Mouse (Mus musculus) forebrain, postnatal 0 days (tissue): ENCODE data around the gene Rest. TPM values are rescaled to one million over a fixed set of nuclear protein-coding genes. Genes with fewer than 3 reads are reported as not detected.

ENCODE experiments used
- ATAC-seq: fragments of 200-750 bp; cut with Nextera tagmentation; 2 replicates; pipeline ENCODE4 v1.8.0; 2017; ENCODE audit warnings: mild to moderate bottlenecking, moderate library complexity
- DNase-seq: peaks from one replicate; pipeline ENCODE4 v3.0.0-alpha.2; 2015
- H3K27ac ChIP-seq: fragments of 300-500 bp; sonication (generic); 2 replicates; pipeline ENCODE4 v1.5.1; 2014; ENCODE audit warnings: low read depth, mild to moderate bottlenecking, antibody characterized with exemption, low read length, moderate library complexity, mixed read lengths
- H3K27me3 ChIP-seq: fragments of 300-500 bp; sonication (generic); 2 replicates; pipeline ENCODE4 v1.6.1; 2014; ENCODE audit warnings: mild to moderate bottlenecking, low read length, mixed read lengths; ENCODE audit not compliant: insufficient read depth
- H3K36me3 ChIP-seq: fragments of 300-500 bp; sonication (generic); 2 replicates; pipeline ENCODE4 v1.6.1; 2014; ENCODE audit warnings: mild to moderate bottlenecking, moderate library complexity; ENCODE audit not compliant: insufficient read depth
- H3K4me1 ChIP-seq: fragments of 300-500 bp; sonication (generic); 2 replicates; pipeline ENCODE4 v1.6.1; 2014; ENCODE audit warnings: antibody characterized with exemption; ENCODE audit not compliant: insufficient read depth
- H3K4me2 ChIP-seq: fragments of 300-500 bp; sonication (generic); 2 replicates; pipeline ENCODE4 v1.6.1; 2014; ENCODE audit warnings: low read depth, mild to moderate bottlenecking, moderate library complexity
- H3K4me3 ChIP-seq: fragments of 300-500 bp; sonication (generic); 2 replicates; pipeline ENCODE4 v1.5.1; 2014; ENCODE audit warnings: low read depth, low read length, mixed read lengths
- H3K9ac ChIP-seq: fragments of 300-500 bp; sonication (generic); 2 replicates; pipeline ENCODE4 v1.6.1; 2014; ENCODE audit warnings: mild to moderate bottlenecking
- H3K9me3 ChIP-seq: fragments of 300-500 bp; sonication (generic); 2 replicates; pipeline ENCODE4 v1.6.1; 2016; ENCODE audit warnings: low read length
- CTCF ChIP-seq: sonication (generic); IDR thresholded peaks from 2 replicates; pipeline ENCODE4 v1.5.1; 2016; ENCODE audit warnings: antibody characterized with exemption, control low read depth, low read depth
- WGBS: fragments of 180-500 bp; shearing (Covaris S2); extraction: QIAGEN DNeasy Blood & Tissue Kit; methylation state at CpG from one replicate; pipeline ENCODE4 v1.1.7; 2014; 5-methylcytosine and 5-hydroxymethylcytosine counted together
- polyA plus RNA-seq: library from polyadenylated mRNA; unstranded; fragments of >200 nt; fragmentation: Nextera tagmentation; extraction: Ambion mirVana; gene quantifications from 2 replicates; pipeline ENCODE4 v1.2.1, GENCODE M21; 2015
- total RNA-seq: library from RNA; depleted of rRNA; stranded (reverse); fragments of >200 nt; gene quantifications from 2 replicates; pipeline ENCODE4 v1.2.3, GENCODE M21; 2014

Rest gene
- total and polyA plus RNA-seq, 2 experiments from 2014 or later: 3.1 to 8.3 TPM

GRCm38 (mm10) chr5:77269399-77269798 lies 4.1 kb downstream of the Rest start:
- TF ChIP-seq CTCF: peak; percentile 40
- DNase-seq (no peak), ATAC-seq (no peak)
- Histone ChIP-seq H3K9me3 (no peaks in the 10 kb centered on the region), H3K36me3 (peaks cover 3% of the 10 kb centered on the region; the same call in 1 of the 2 replicates), H3K27ac (no peak overlapping the region), H3K27me3 (no peaks in the 10 kb centered on the region), H3K4me3 (no peak overlapping the region), H3K4me2 (no peak overlapping the region), H3K4me1 (0 out of 2 replicates have a peak, but pooled peaks cover 3% of the 10 kb centered on the region), H3K9ac (no peak overlapping the region)
- whole genome bisulfite sequencing: 77% methylated on average over 8 of the region's 8 CpGs

- Histone ChIP-seq H3K4me2 (no peak overlapping the region), H3K27ac (no peak overlapping the region), H3K9me3 (no peaks in the 10 kb centered on the region), H3K36me3 (peaks cover 5% of the 10 kb centered on the region; the same call in 1 of the 2 replicates), H3K27me3 (no peaks in the 10 kb centered on the region), H3K9ac (no peak overlapping the region), H3K4me1 (no peaks in the 10 kb centered on the region), H3K4me3 (no peak overlapping the region)
- ATAC-seq: no peak
- WGBS: 84% methylated on average over 7 of the region's 7 CpGs
- no peak for DNase-seq
- TF ChIP-seq CTCF: no peak
Measured at GRCm38 (mm10) chr5:77273151-77273550, 7.9 kb downstream of the Rest start.

GRCm38 (mm10) chr5:77275950-77276349 lies 10.7 kb downstream of the Rest start:
- ATAC-seq (no peak), DNase-seq (peak; percentile 21)
- Histone ChIP-seq H3K27me3 (no peaks in the 10 kb centered on the region), H3K4me2 (no peak overlapping the region), H3K4me3 (no peak overlapping the region), H3K4me1 (no peaks in the 10 kb centered on the region), H3K36me3 (peaks cover 7% of the 10 kb centered on the region), H3K27ac (no peak overlapping the region), H3K9me3 (no peaks in the 10 kb centered on the region), H3K9ac (no peak overlapping the region)
- peak; percentile 63 for TF ChIP-seq CTCF
- 91% methylated on average over 5 of the region's 5 CpGs for WGBS

GRCm38 (mm10) chr5:77277204-77277603 lies 11.9 kb downstream of the Rest start:
- no peak overlapping the region for H3K9ac ChIP-seq
- no peaks in the 10 kb centered on the region for H3K27me3 ChIP-seq
- no peak for TF ChIP-seq CTCF
- no peak overlapping the region for H3K27ac ChIP-seq
- peaks cover 18% of the 10 kb centered on the region for H3K36me3 ChIP-seq
- no peak overlapping the region for H3K4me3 ChIP-seq
- WGBS: 96% methylated on average over 6 of the region's 6 CpGs
- ATAC-seq (no peak), DNase-seq (no peak)
- H3K4me1 ChIP-seq: no peaks in the 10 kb centered on the region
- H3K4me2 ChIP-seq: no peak overlapping the region
- H3K9me3 ChIP-seq: no peaks in the 10 kb centered on the region

- Histone ChIP-seq H3K4me2 (no peak overlapping the region), H3K9ac (no peak overlapping the region), H3K4me1 (no peaks in the 10 kb centered on the region), H3K4me3 (no peak overlapping the region), H3K36me3 (peaks cover 31% of the 10 kb centered on the region), H3K9me3 (no peaks in the 10 kb centered on the region), H3K27ac (no peak overlapping the region), H3K27me3 (no peaks in the 10 kb centered on the region)
- no peak for TF ChIP-seq CTCF
- DNase-seq (no peak), ATAC-seq (no peak)
- 84% methylated on average over 20 of the region's 20 CpGs for WGBS
Measured at GRCm38 (mm10) chr5:77281518-77282174, 16.4 kb downstream of the Rest start.

DNA sequence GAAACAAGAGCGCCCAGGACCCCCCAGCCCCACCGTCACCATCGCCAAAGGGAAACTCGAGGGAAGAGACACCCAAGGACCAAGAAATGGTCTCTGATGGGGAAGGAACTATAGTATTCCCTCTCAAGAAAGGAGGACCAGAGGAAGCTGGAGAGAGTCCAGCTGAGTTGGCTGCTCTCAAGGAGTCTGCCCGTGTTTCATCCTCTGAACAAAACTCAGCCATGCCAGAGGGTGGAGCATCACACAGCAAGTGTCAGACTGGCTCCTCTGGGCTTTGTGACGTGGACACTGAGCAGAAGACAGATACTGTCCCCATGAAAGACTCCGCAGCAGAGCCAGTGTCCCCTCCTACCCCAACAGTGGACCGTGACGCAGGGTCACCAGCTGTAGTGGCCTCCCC lies 17.0 kb downstream of the Rest start:
- Histone ChIP-seq H3K4me1 (no peaks in the 10 kb centered on the region), H3K4me3 (no peak overlapping the region), H3K4me2 (no peak overlapping the region), H3K36me3 (peaks cover 29% of the 10 kb centered on the region), H3K27me3 (no peaks in the 10 kb centered on the region), H3K27ac (no peak overlapping the region), H3K9me3 (no peaks in the 10 kb centered on the region), H3K9ac (no peak overlapping the region)
- WGBS: 81% methylated on average over 9 of the region's 9 CpGs
- DNase-seq (no peak), ATAC-seq (no peak)
- TF ChIP-seq CTCF: no peak

- TF ChIP-seq CTCF: no peak
- H3K27me3 ChIP-seq: no peaks in the 10 kb centered on the region
- peaks cover 41% of the 10 kb centered on the region for H3K36me3 ChIP-seq
- H3K9me3 ChIP-seq: no peaks in the 10 kb centered on the region
- H3K4me2 ChIP-seq: no peak overlapping the region
- WGBS: 75% methylated on average over 7 of the region's 7 CpGs
- DNase-seq: no peak
- no peak overlapping the region for H3K4me3 ChIP-seq
- ATAC-seq: no peak
- no peak overlapping the region for H3K9ac ChIP-seq
- H3K4me1 ChIP-seq: no peaks in the 10 kb centered on the region
- no peak overlapping the region for H3K27ac ChIP-seq
Measured at GRCm38 (mm10) chr5:77285685-77286084, 20.4 kb downstream of the Rest start.
